Mouse (Mus musculus) neural tube, embryonic 12.5 days (tissue): ENCODE data around the gene Nxn. TPM values are rescaled to one million over a fixed set of nuclear protein-coding genes. Genes with fewer than 3 reads are reported as not detected.

Source experiments
- ATAC-seq: fragments of 200-750 bp; cut with Nextera tagmentation; 2 replicates; pipeline ENCODE4 v1.8.0; 2017; ENCODE audit warnings: low read depth, mild to moderate bottlenecking, moderate TSS enrichment, moderate library complexity; ENCODE audit not compliant: low FRiP score
- H3K27ac ChIP-seq: fragments of 300-500 bp; sonication (generic); 2 replicates; pipeline ENCODE4 v1.5.1; 2016
- H3K27me3 ChIP-seq: fragments of 300-500 bp; sonication (generic); replicated peaks from 2 replicates; pipeline ENCODE4 v1.6.1; 2016; ENCODE audit warnings: mild to moderate bottlenecking
- H3K36me3 ChIP-seq: fragments of 300-500 bp; sonication (generic); 2 replicates; pipeline ENCODE4 v1.6.1; 2016; ENCODE audit warnings: mild to moderate bottlenecking
- H3K4me1 ChIP-seq: fragments of 300-500 bp; sonication (generic); 2 replicates; pipeline ENCODE4 v1.6.1; 2016
- H3K4me2 ChIP-seq: fragments of 300-500 bp; sonication (generic); replicated peaks from 2 replicates; pipeline ENCODE4 v1.6.1; 2016; ENCODE audit warnings: mild to moderate bottlenecking
- H3K4me3 ChIP-seq: fragments of 300-500 bp; sonication (generic); 2 replicates; pipeline ENCODE4 v1.5.1; 2016
- H3K9ac ChIP-seq: fragments of 300-500 bp; sonication (generic); 2 replicates; pipeline ENCODE4 v1.6.1; 2016; ENCODE audit warnings: mild to moderate bottlenecking
- H3K9me3 ChIP-seq: fragments of 300-500 bp; sonication (generic); 2 replicates; pipeline ENCODE4 v1.6.1; 2016; ENCODE audit warnings: mild to moderate bottlenecking
- WGBS: fragments of 180-500 bp; shearing (Covaris S2); methylation state at CpG from one replicate; pipeline ENCODE4 v1.1.7; 2016; 5-methylcytosine and 5-hydroxymethylcytosine counted together
- polyA plus RNA-seq: library from polyadenylated mRNA; unstranded; fragments of >200 nt; fragmentation: Nextera tagmentation; extraction: Ambion mirVana; gene quantifications from 2 replicates; pipeline ENCODE4 v1.2.1, GENCODE M21; 2016

The Nxn gene
- polyA plus RNA-seq, result 64.1 and 64.4 TPM in 2 replicates

DNA sequence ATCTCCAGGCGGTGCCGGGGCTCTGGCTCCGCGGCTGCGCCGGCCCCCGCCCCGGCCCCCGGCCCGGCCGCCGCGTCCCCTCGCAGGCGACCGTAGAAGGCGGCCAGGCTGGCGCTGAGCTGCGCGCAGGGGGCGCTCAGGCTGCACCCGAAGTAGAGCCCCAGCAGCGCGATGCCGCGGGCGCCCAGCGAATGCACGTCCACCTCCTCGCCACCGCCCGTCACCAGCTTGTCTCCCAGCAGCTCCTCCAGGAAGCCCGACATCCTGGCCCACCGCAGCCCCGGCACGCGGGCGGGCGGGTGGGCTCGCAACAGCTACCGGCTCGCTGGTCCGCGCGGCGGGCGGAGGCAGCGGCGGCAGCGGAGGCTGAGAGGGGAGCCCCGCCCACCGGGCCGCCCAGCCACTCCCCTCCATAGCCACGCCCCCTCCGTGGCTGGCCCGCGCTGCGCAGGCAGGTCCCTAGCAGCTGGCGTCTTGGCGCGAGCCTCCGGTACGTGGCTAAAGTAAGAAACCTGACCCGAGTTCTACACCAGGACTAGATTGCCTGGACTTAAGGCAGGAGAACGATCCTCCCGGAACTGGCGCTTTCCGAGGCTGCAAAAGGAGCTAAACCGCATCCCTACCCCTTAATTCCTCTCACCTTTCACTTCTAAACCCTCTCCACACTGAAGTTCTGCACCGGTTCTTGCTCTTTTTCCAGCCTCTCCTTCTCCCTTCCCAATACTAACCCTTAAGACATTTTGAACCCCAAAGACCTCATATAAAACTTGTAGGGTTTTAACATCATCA lies at the start of gene Nxn:
Gene Nxn, minus strand, starts transcription at position 343 of the 789 bp plus-strand sequence.
- under 1% methylated on average over 66 of the region's 70 CpGs for WGBS
- peak within 1 kb of the TSS; percentile 88 for H3K4me2 ChIP-seq
- H3K9ac ChIP-seq, result peak within 1 kb of the TSS; percentile 90
- H3K27me3 ChIP-seq, result no peaks in the 10 kb centered on the region
- H3K36me3 ChIP-seq, result no peaks in the 10 kb centered on the region
- peak within 1 kb of the TSS; percentile 85 for H3K27ac ChIP-seq
- peak within 1 kb of the TSS; percentile 86 for H3K4me3 ChIP-seq
- H3K9me3 ChIP-seq, result no peaks in the 10 kb centered on the region
- peaks cover 25% of the 10 kb centered on the region for H3K4me1 ChIP-seq
- ATAC-seq, result peak; percentile 83

DNA sequence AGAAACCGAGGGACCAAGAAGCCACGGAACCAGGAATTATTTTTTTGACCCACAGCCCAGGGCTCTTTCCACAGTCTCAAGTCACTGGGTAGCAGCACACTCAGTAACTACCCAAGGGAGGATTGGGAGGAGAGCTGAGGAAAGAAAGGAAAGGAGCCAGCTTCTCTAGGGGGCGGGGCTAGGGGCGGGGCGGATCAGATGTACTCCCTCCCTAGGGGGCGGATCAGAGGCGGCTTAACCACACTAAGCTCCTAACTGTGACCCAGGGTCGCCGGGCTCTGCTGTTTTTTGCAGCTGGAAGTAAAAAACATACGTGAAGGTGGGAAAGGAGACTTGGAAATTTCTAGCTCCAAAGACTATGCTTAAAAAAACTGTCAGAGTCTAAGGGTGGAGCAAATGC lies 47.3 kb upstream of the Nxn start:
- peaks cover 21% of the 10 kb centered on the region for H3K36me3 ChIP-seq
- WGBS, result 1% methylated on average over 10 of the region's 10 CpGs
- H3K4me3 ChIP-seq, result no peak overlapping the region
- no peaks in the 10 kb centered on the region for H3K27me3 ChIP-seq
- no peak overlapping the region for H3K27ac ChIP-seq
- H3K9ac ChIP-seq, result no peak overlapping the region
- H3K4me2 ChIP-seq, result peak overlapping the region; percentile 24; the same call in 1 of the 2 replicates
- H3K4me1 ChIP-seq, result peaks cover 55% of the 10 kb centered on the region
- no peak for ATAC-seq
- no peaks in the 10 kb centered on the region for H3K9me3 ChIP-seq

DNA sequence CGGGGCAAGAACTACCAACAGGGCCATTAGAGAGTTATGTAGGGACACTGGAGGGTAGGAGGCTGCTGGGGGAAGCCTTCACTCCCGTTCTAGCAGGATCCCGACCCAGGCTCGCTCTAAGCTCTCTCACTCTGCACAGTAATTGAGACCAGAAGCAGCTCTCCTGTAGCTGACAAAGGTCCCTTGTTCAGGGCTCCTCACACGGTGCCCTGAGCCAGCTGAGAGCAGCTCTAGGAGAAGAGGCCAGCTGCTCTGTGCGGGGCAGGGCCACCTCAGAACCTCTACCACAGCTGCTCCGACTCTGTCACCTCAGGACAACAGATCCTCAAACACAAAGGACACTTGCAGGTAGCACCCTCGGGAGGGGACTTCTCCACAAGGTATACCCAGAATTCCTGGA lies 46.5 kb upstream of the Nxn start:
- H3K27ac ChIP-seq, result no peak overlapping the region
- no peak overlapping the region for H3K4me3 ChIP-seq
- H3K9me3 ChIP-seq, result no peaks in the 10 kb centered on the region
- 41% methylated on average over 8 of the region's 8 CpGs for WGBS
- no peak overlapping the region for H3K4me2 ChIP-seq
- peaks cover 21% of the 10 kb centered on the region for H3K36me3 ChIP-seq
- no peaks in the 10 kb centered on the region for H3K27me3 ChIP-seq
- ATAC-seq, result no peak
- H3K9ac ChIP-seq, result no peak overlapping the region
- peaks cover 56% of the 10 kb centered on the region for H3K4me1 ChIP-seq

DNA sequence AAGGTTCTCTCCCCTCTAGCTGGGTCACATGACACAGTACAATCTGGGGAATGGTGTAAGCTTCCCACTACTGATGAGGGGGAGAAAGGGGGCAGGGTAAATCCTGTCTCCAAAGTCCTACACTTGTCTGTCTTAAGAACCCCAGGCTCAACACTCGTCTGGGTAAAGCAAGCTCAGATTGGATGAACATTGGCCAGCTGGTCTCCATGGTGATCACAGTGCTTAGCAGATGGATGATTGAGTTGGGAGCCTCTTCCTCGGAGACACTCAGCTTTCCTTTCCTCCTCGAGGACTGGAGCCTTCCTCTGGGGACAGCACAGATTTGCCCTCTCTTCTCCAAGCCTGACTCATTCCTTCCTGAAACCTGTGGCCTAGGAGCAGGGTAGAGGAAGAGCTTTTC lies 40.7 kb upstream of the Nxn start:
- no peak for ATAC-seq
- H3K27ac ChIP-seq, result no peak overlapping the region
- H3K4me2 ChIP-seq, result no peak overlapping the region
- no peaks in the 10 kb centered on the region for H3K9me3 ChIP-seq
- WGBS, result 17% methylated on average over 3 of the region's 3 CpGs
- peaks cover 28% of the 10 kb centered on the region for H3K4me1 ChIP-seq
- peaks cover 17% of the 10 kb centered on the region for H3K36me3 ChIP-seq
- no peak overlapping the region for H3K4me3 ChIP-seq
- H3K27me3 ChIP-seq, result no peaks in the 10 kb centered on the region; the same call in 1 of the 2 replicates
- H3K9ac ChIP-seq, result no peak overlapping the region

DNA sequence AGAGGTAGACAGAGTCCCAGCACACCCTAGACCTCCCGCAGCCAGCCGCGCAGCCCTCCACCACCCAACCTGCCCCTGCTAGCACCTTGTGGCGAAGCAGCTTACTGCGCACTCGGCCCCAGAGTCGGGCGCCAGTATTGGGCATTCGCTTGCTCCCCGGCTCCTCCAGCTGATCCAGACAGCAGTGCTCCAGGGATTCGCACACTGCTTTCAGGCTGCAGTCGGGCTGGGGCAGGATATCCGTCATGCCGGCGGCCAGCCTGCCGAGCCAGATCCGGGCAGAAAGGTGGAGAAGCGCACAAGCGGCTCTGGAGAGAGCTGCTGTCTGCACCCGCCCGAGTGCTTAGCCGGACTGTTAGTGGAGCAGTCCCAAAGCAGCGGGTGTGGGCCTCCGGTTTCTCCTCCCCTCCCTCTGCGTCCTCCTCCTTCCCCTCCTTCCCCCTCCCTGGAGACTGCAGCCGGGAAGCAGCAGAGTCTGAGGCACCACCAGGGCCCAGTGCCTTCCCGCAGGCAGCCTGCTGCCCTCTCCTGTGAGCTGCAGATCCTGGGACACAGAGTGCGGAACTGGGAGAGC lies 38.0 kb upstream of the Nxn start:
- 0 out of 2 replicates have a peak, but pooled peaks have one; percentile 51 for ATAC-seq
- Histone ChIP-seq H3K4me2 (peak overlapping the region; percentile 57), H3K36me3 (peaks cover 12% of the 10 kb centered on the region), H3K9me3 (no peaks in the 10 kb centered on the region), H3K27ac (peak overlapping the region; percentile 37; the same call in 1 of the 2 replicates), H3K27me3 (no peaks in the 10 kb centered on the region; the same call in 1 of the 2 replicates), H3K4me1 (peaks cover 28% of the 10 kb centered on the region), H3K4me3 (peak overlapping the region; percentile 29), H3K9ac (peak overlapping the region; percentile 48)
- WGBS, result 10% methylated on average over 28 of the region's 28 CpGs

DNA sequence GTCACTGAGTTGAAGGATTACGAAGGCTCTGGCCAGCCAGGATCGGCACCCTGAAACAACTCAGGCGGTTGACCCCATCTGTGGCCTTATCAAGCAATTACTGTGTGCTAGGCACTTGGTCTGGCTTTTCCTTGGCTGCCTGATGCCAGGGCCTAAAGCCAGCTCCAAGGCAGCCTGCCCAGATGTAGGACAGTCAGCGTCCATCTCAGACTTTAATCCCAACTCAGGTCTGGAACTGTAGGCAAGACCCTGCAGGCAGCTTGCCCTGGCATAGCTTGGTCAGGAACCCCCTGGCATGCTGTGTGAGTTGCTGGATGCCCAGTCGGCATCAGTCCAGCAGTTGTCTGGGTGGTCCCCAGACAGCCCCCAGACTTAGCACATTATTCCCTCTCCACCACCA lies 37.1 kb upstream of the Nxn start:
- no peak overlapping the region for H3K9ac ChIP-seq

DNA sequence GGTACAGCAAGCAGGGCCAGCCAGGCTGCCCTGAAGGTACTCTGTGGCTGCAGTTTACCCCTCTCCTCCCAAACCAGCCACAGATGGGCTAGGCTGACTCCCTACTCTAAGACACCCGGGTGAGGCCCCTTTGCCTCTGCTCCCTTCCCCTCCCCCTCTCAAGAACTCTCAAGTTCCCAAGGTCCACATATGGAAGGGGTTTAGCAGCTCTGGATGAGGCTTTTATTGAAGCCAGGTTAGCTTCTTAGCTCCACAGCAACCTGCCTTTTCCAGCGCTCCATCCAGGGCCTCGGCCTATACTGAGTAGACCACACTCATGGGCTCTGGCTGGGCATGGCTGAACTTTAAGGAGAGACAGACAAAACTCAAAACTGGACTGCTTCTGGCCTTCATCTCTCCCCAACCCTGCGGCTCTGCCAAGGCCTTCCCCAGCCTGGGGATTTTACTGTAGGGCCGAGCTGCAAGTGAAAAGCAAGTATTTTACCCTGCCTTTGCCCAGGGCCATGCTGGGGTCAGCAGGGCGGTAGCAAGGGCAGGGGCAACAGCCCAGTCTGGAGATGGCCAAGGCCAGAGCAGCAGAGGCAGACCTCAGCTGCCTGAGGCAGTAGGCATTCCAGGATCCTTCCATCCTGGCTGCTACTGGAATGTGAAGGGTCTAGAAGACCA lies 31.2 kb upstream of the Nxn start:
- 68% methylated on average over 6 of the region's 6 CpGs for WGBS

More for the DNA sequence above, 37.1 kb upstream of the Nxn start:
- Histone ChIP-seq H3K4me3 (no peak overlapping the region), H3K27ac (no peak overlapping the region), H3K4me1 (peaks cover 28% of the 10 kb centered on the region), H3K27me3 (no peaks in the 10 kb centered on the region; the same call in 1 of the 2 replicates), H3K4me2 (peak overlapping the region; percentile 57; the same call in 1 of the 2 replicates), H3K9me3 (no peaks in the 10 kb centered on the region), H3K36me3 (peaks cover 12% of the 10 kb centered on the region)
- WGBS, result 88% methylated on average over 5 of the region's 5 CpGs
- ATAC-seq, result no peak

DNA sequence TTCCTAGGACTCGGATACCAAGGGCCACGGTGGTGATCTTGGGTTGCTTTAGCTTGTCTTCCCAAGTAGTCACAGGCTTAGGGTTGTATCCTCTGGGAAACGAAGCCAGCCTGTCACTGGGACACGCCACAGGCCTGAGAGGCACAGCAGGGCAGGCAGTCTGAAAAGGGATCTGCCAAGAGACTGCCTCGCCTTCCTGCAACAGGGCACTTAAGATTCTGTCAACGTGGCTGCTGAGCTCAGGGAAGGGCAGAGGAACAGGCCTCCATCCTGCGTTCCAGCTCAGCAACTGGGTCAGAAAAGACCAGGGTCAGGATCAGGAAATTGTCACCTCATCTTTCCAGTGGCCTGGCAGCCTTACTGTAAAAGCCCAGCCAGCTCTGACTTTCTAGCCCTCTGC lies 30.6 kb upstream of the Nxn start:
- Histone ChIP-seq H3K4me2 (no peak overlapping the region), H3K9ac (0 out of 2 replicates have a peak overlapping the region, but pooled peaks have one; percentile 21), H3K9me3 (no peaks in the 10 kb centered on the region), H3K4me3 (no peak overlapping the region), H3K27me3 (no peaks in the 10 kb centered on the region), H3K4me1 (peaks cover 9% of the 10 kb centered on the region), H3K36me3 (peaks cover 16% of the 10 kb centered on the region), H3K27ac (no peak overlapping the region)
- WGBS, result 72% methylated on average over 7 of the region's 7 CpGs
- no peak for ATAC-seq

More for the DNA sequence above, 31.2 kb upstream of the Nxn start:
- no peak overlapping the region for H3K4me3 ChIP-seq
- 0 out of 2 replicates have a peak overlapping the region, but pooled peaks have one; percentile 21 for H3K9ac ChIP-seq
- no peak overlapping the region for H3K4me2 ChIP-seq
- peaks cover 11% of the 10 kb centered on the region for H3K36me3 ChIP-seq
- no peak overlapping the region for H3K27ac ChIP-seq
- no peaks in the 10 kb centered on the region for H3K9me3 ChIP-seq
- no peaks in the 10 kb centered on the region for H3K27me3 ChIP-seq
- H3K4me1 ChIP-seq, result peaks cover 9% of the 10 kb centered on the region
- ATAC-seq, result no peak

DNA sequence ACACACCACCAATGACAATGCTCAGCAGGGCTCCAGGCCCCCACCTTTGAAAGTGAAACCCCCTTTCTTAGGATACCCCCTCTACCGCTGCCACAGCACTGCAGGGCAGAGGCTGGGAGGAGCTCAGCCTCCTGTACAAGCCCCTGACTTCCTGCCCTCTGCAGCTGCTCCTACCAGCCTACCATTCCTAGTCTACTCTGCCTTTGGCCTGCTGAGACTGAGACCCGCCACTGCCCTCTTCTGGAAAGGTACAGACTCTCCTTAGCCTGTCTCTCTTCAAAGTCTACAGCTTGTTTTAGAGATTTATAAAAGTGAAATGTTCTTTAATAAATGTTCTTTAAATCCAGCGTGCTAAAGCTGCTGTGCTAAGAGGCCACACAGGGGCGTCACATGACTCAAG lies 30.1 kb upstream of the Nxn start:
- no peak overlapping the region for H3K9ac ChIP-seq
- WGBS, result 66% methylated on average over 4 of the region's 4 CpGs
- H3K4me1 ChIP-seq, result peaks cover 9% of the 10 kb centered on the region
- no peak overlapping the region for H3K27ac ChIP-seq
- H3K36me3 ChIP-seq, result peaks cover 21% of the 10 kb centered on the region
- ATAC-seq, result no peak
- no peaks in the 10 kb centered on the region for H3K9me3 ChIP-seq
- no peaks in the 10 kb centered on the region for H3K27me3 ChIP-seq
- no peak overlapping the region for H3K4me2 ChIP-seq
- no peak overlapping the region for H3K4me3 ChIP-seq

DNA sequence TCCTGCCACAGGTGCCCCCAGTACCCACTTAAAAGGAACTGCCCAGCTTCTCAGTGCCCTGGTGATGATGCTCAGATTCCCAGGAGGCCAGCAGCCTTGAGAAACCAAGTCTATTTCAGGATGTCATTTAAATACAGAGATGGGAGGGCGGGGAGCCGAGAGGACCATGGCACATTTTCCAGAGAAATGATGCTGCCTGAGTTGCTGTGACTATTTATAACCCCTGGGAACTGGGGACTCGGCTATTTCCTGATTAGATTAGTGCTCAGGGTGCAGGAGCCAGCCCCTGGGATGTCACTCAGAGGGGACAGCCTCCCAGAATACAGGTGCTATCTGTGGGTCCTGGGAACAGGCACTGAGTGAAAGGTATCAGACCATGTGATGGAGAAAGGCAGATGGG lies 28.8 kb upstream of the Nxn start:
- no peaks in the 10 kb centered on the region for H3K9me3 ChIP-seq
- 77% methylated on average over 3 of the region's 3 CpGs for WGBS
- H3K36me3 ChIP-seq, result peaks cover 24% of the 10 kb centered on the region
- peaks cover 9% of the 10 kb centered on the region for H3K4me1 ChIP-seq
- no peak overlapping the region for H3K4me3 ChIP-seq
- no peak overlapping the region for H3K4me2 ChIP-seq
- no peak for ATAC-seq
- H3K27ac ChIP-seq, result no peak overlapping the region
- H3K27me3 ChIP-seq, result no peaks in the 10 kb centered on the region
- H3K9ac ChIP-seq, result no peak overlapping the region

DNA sequence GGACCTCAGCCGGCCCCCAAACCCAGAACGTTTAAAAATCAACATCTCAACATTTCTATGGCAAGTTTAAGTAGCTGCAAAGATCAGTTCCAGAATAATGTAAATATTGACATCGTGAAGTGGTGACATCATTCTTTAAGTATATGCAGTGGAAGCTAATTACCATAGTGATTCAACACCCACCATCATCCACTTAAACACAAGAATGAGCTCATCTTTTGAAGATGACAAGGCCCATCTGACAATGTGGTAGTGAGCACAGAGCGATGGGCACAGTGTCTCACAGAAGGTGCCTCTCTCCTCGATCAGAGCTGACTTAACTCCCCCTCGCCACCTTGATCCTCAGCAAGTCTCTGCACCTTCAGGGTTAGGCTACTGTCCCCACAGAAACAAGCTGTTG lies 26.8 kb upstream of the Nxn start:
- H3K4me2 ChIP-seq, result no peak overlapping the region
- no peaks in the 10 kb centered on the region for H3K9me3 ChIP-seq
- H3K9ac ChIP-seq, result no peak overlapping the region
- no peak overlapping the region for H3K4me3 ChIP-seq
- H3K27me3 ChIP-seq, result no peaks in the 10 kb centered on the region
- peaks cover 9% of the 10 kb centered on the region for H3K4me1 ChIP-seq
- 85% methylated on average over 6 of the region's 6 CpGs for WGBS
- peaks cover 41% of the 10 kb centered on the region for H3K36me3 ChIP-seq
- no peak for ATAC-seq
- no peak overlapping the region for H3K27ac ChIP-seq

DNA sequence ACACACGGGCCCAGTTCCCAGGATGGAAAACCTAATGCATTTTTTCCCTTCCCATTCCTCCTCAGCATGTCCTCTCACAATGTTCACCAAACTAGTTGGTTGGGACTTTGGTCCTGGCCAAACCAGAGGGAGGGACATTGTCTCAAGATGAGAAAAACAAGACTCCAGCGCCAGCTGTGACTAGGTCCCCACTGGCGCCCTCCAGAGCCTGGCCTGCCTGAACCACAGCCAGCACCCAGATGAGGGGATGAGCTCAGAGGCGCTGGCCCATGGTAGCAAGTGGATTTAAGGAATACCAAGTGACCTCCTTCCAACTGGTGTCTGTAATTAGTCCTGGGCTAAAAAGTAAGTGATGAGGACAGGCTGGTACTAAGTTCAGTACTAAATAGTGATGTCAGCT lies 22.0 kb upstream of the Nxn start:
- WGBS, result 68% methylated on average over 4 of the region's 4 CpGs
- Histone ChIP-seq H3K27me3 (no peaks in the 10 kb centered on the region), H3K36me3 (peaks cover 85% of the 10 kb centered on the region), H3K4me2 (no peak overlapping the region), H3K27ac (no peak overlapping the region), H3K4me3 (no peak overlapping the region), H3K4me1 (no peaks in the 10 kb centered on the region), H3K9ac (no peak overlapping the region), H3K9me3 (no peaks in the 10 kb centered on the region)
- ATAC-seq, result no peak
